Mouse (Mus musculus) CH12.LX (cell line): Measurements from ENCODE around the gene Tmem259. TPM values are rescaled to one million over a fixed set of nuclear protein-coding genes. Genes with fewer than 3 reads are reported as not detected.

Experiments used
- DNase-seq: peaks from one replicate; pipeline ENCODE4 v3.0.0-alpha.2; 2013; ENCODE audit errors: extremely low read depth
- H3K27ac ChIP-seq: 2 replicates; pipeline ENCODE4 v1.5.1; 2012; ENCODE audit warnings: low read depth, mild to moderate bottlenecking, control low read depth, moderate library complexity; ENCODE audit not compliant: insufficient read depth
- H3K27me3 ChIP-seq: replicated peaks from 2 replicates; pipeline ENCODE3; 2012; ENCODE audit warnings: inconsistent platforms
- H3K36me3 ChIP-seq, 2 experiments: replicated peaks in 1 of 2; 2 replicates each; pipeline versions ENCODE3 to v1.6.1; 2012; ENCODE audit warnings: inconsistent platforms in 1 of 2, low read length in 1 of 2, mild to moderate bottlenecking in 1 of 2, mixed read lengths in 1 of 2, moderate library complexity in 1 of 2; ENCODE audit not compliant: control insufficient read depth in 1 of 2, insufficient read depth in 1 of 2
- H3K4me1 ChIP-seq, 2 experiments: 2 replicates each; pipeline ENCODE4 v1.6.1; 2012; ENCODE audit warnings: inconsistent platforms in 1 of 2, moderate library complexity in 1 of 2; ENCODE audit not compliant: insufficient read depth in 2 of 2, control insufficient read depth in 1 of 2
- H3K4me2 ChIP-seq: 2 replicates; pipeline ENCODE4 v1.6.1; 2012; ENCODE audit warnings: low read depth, mild to moderate bottlenecking, control low read depth; ENCODE audit not compliant: poor library complexity, insufficient read depth, severe bottlenecking
- H3K4me3 ChIP-seq, 3 experiments: fragments of 150-350 bp in 1 of 3; sonication (generic) in 1 of 3; replicated peaks in 1 of 3; 2 replicates each; pipeline versions ENCODE3 to v1.5.1; 2011 to 2012; ENCODE audit warnings: low read depth in 2 of 3, low read length in 2 of 3, mild to moderate bottlenecking in 2 of 3, moderate library complexity in 2 of 3, control low read depth in 1 of 3, improper control_type of control experiment in 1 of 3, inconsistent platforms in 1 of 3, mixed read lengths in 1 of 3; ENCODE audit not compliant: poor library complexity in 1 of 3
- H3K79me2 ChIP-seq: replicated peaks from 2 replicates; pipeline ENCODE4 v1.6.1; 2012; ENCODE audit warnings: mild to moderate bottlenecking, moderate library complexity; ENCODE audit not compliant: control insufficient read depth, poor library complexity, insufficient read depth, severe bottlenecking; ENCODE audit errors: extremely low read depth
- H3K9ac ChIP-seq: 2 replicates; pipeline ENCODE4 v1.6.1; 2012; ENCODE audit warnings: low read depth, mild to moderate bottlenecking, control low read depth, moderate library complexity; ENCODE audit not compliant: insufficient read depth
- H3K9me3 ChIP-seq: replicated peaks from 2 replicates; pipeline ENCODE3; 2012; ENCODE audit warnings: low read length, inconsistent platforms, mixed read lengths
- BHLHE40 ChIP-seq: IDR thresholded peaks from 2 replicates; pipeline ENCODE4 v1.6.1; 2011; ENCODE audit warnings: mild to moderate bottlenecking, low read depth, low read length, improper control_type of control experiment
- E2F4 ChIP-seq: IDR thresholded peaks from 2 replicates; pipeline ENCODE4 v1.6.1; 2011; ENCODE audit warnings: low read depth, low read length, improper control_type of control experiment; ENCODE audit not compliant: insufficient replicate concordance
- ELF1 ChIP-seq: IDR thresholded peaks from 2 replicates; pipeline ENCODE4 v1.6.1; 2014; ENCODE audit warnings: low read depth, mild to moderate bottlenecking, inconsistent platforms, low read length, improper control_type of control experiment
- EP300 ChIP-seq: IDR thresholded peaks from 2 replicates; pipeline ENCODE4 v1.6.1; 2011; ENCODE audit warnings: low read length, improper control_type of control experiment
- ETS1 ChIP-seq: conservative IDR thresholded peaks from 2 replicates; pipeline ENCODE4 v1.6.1; 2012; ENCODE audit warnings: low read depth, mild to moderate bottlenecking, inconsistent platforms, low read length, improper control_type of control experiment, moderate library complexity
- GABPA ChIP-seq: IDR thresholded peaks from 2 replicates; pipeline ENCODE4 v1.6.1; 2012; ENCODE audit warnings: low read depth, low read length, improper control_type of control experiment, inconsistent platforms; ENCODE audit not compliant: insufficient replicate concordance
- JUN ChIP-seq: IDR thresholded peaks from 2 replicates; pipeline ENCODE4 v1.6.1; 2011; ENCODE audit warnings: low read depth, mild to moderate bottlenecking, low read length, improper control_type of control experiment, moderate library complexity; ENCODE audit not compliant: insufficient read depth
- JUND ChIP-seq: conservative IDR thresholded peaks from 2 replicates; pipeline ENCODE4 v1.6.1; 2011; ENCODE audit warnings: low read depth, low read length, improper control_type of control experiment
- KAT2A ChIP-seq: IDR thresholded peaks from 2 replicates; pipeline ENCODE4 v1.6.1; 2012; ENCODE audit warnings: low read length, improper control_type of control experiment, inconsistent platforms; ENCODE audit not compliant: insufficient replicate concordance
- MAZ ChIP-seq: IDR thresholded peaks from 2 replicates; pipeline ENCODE4 v1.6.1; 2012; ENCODE audit warnings: low read depth, mild to moderate bottlenecking, inconsistent platforms, low read length, improper control_type of control experiment, moderate library complexity
- MEF2A ChIP-seq: IDR thresholded peaks from 2 replicates; pipeline ENCODE4 v1.6.1; 2014; ENCODE audit warnings: low read depth, mild to moderate bottlenecking, inconsistent platforms, low read length, improper control_type of control experiment, borderline replicate concordance
- NELFE ChIP-seq: IDR thresholded peaks from 2 replicates; pipeline ENCODE4 v1.6.1; 2011; ENCODE audit warnings: low read depth, low read length, improper control_type of control experiment
- NRF1 ChIP-seq: IDR thresholded peaks from 2 replicates; pipeline ENCODE4 v1.6.1; 2014; ENCODE audit warnings: low read depth, mild to moderate bottlenecking, inconsistent platforms, low read length, improper control_type of control experiment, moderate library complexity
- POLR2AphosphoS2 ChIP-seq: IDR thresholded peaks from 2 replicates; pipeline ENCODE4 v1.6.1; 2011; ENCODE audit warnings: low read depth, low read length, improper control_type of control experiment
- RAD21 ChIP-seq: IDR thresholded peaks from 2 replicates; pipeline ENCODE4 v1.6.1; 2011; ENCODE audit warnings: low read depth, mild to moderate bottlenecking, low read length, improper control_type of control experiment, moderate library complexity
- RCOR1 ChIP-seq: conservative IDR thresholded peaks from 2 replicates; pipeline ENCODE4 v1.6.1; 2012; ENCODE audit warnings: low read depth, mild to moderate bottlenecking, inconsistent platforms, low read length, improper control_type of control experiment
- TCF12 ChIP-seq: IDR thresholded peaks from 2 replicates; pipeline ENCODE4 v1.6.1; 2014; ENCODE audit warnings: low read depth, mild to moderate bottlenecking, inconsistent platforms, low read length, improper control_type of control experiment
- UBTF ChIP-seq: IDR thresholded peaks from 2 replicates; pipeline ENCODE4 v1.6.1; 2012; ENCODE audit warnings: low read depth, mild to moderate bottlenecking, inconsistent platforms, low read length, improper control_type of control experiment, moderate library complexity
- USF1 ChIP-seq: IDR thresholded peaks from 2 replicates; pipeline ENCODE4 v1.6.1; 2014; ENCODE audit warnings: low read depth, mild to moderate bottlenecking, inconsistent platforms, low read length, improper control_type of control experiment
- USF2 ChIP-seq: conservative IDR thresholded peaks from 2 replicates; pipeline ENCODE4 v1.6.1; 2011; ENCODE audit warnings: low read depth, low read length, improper control_type of control experiment
- ZKSCAN1 ChIP-seq: IDR thresholded peaks from 2 replicates; pipeline ENCODE4 v1.6.1; 2012; ENCODE audit warnings: low read depth, inconsistent platforms, low read length, improper control_type of control experiment, borderline replicate concordance
- ZMIZ1 ChIP-seq: IDR thresholded peaks from 2 replicates; pipeline ENCODE4 v1.6.1; 2012; ENCODE audit warnings: low read depth, mild to moderate bottlenecking, inconsistent platforms, low read length, improper control_type of control experiment
- ZNF384 ChIP-seq: IDR thresholded peaks from 2 replicates; pipeline ENCODE4 v1.6.1; 2012; ENCODE audit warnings: low read depth, low read length, improper control_type of control experiment, inconsistent platforms
- dilution Hi-C: fragments of 300-500 bp; cut with MboI; formaldehyde crosslinking; loops from 2 replicates; pipeline ENCODE4 v1.14.3; 2020; ENCODE audit warnings: low sequenced_read_pairs; ENCODE audit not compliant: extremely low pct_unique_long_range_greater_than_20kb, extremely low pct_ligation_motif_present
- in situ Hi-C: fragments of 300-500 bp; cut with MboI; formaldehyde crosslinking; loops from 3 replicates; pipeline ENCODE4 v1.14.3; 2019; ENCODE audit warnings: low sequenced_read_pairs, low pct_ligation_motif_present, low pct_unique_long_range_greater_than_20kb, mixed read lengths
- polyA plus RNA-seq: library from polyadenylated mRNA; unstranded; fragments of >175 nt; gene quantifications from 2 replicates; pipeline ENCODE4 v1.2.1, GENCODE M21; 2012; ENCODE audit warnings: low read depth; ENCODE audit not compliant: insufficient read length
- total RNA-seq, 2 experiments: library from RNA; depleted of rRNA; stranded (reverse); fragments of 300-350 nt in 1 of 2; fragments of >200 nt in 1 of 2; gene quantifications; 2 replicates each; pipeline ENCODE4 v1.2.3; 2012 to 2014

The Tmem259 gene
- total and polyA plus RNA-seq, 3 experiments, result 50.1 to 84.2 (median 71.7) TPM

DNA sequence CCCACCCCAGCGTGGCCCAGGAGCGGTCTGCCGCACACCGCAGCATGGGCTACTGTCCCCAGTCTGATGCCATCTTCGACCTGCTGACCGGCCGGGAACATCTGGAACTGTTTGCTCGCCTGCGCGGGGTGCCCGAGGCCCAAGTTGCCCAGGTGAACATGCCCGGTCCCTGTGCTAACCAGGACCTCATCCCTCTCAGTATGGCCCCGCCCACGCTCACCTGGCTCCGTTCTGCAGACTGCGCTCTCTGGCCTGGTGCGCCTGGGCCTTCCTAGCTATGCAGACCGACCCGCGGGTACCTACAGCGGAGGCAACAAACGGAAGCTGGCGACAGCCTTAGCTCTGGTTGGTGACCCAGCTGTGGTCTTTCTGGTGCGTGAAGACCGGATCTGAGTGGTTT, 29.5 kb upstream of the Tmem259 start:
- dilution Hi-C loops, result no loop called here
- Histone ChIP-seq H3K79me2 (peaks cover 8% of the 10 kb centered on the region), H3K9ac (no peak overlapping the region), H3K4me1 (peaks cover 11 to 28% of the 10 kb centered on the region in 2 experiments), H3K27ac (no peak overlapping the region), H3K4me3 (no peak overlapping the region), H3K9me3 (no peaks in the 10 kb centered on the region), H3K27me3 (no peaks in the 10 kb centered on the region), H3K4me2 (no peak overlapping the region), H3K36me3 (peaks cover 38 to 72% of the 10 kb centered on the region in 2 experiments)
- no peak for DNase-seq
- TF ChIP-seq ZKSCAN1, result no peak
- TF ChIP-seq E2F4, result no peak
- TF ChIP-seq POLR2AphosphoS2, result no peak
- in situ Hi-C loops, result no loop called here

DNA sequence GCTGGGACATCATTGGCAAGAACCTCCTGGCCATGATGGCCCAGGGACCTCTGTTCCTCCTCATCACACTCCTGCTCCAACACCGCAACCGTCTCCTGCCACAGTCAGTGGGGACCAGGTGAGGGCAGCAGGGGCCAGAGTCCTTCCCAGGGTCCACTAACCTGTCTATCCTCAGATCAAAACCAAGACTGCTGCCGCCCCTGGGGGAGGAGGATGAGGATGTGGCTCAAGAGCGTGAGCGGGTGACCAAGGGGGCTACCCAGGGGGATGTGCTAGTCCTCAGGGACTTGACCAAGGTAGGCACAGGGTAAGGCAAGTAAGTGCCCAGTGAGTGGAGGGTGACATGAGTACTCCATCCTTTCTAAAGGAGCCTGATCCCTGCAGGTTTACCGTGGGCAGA, 27.6 kb upstream of the Tmem259 start:
- no peaks in the 10 kb centered on the region for H3K9me3 ChIP-seq
- no peak for DNase-seq
- dilution Hi-C loops, result no loop called here
- H3K9ac ChIP-seq, result no peak overlapping the region
- no peak overlapping the region for H3K27ac ChIP-seq
- in situ Hi-C loops, result no loop called here
- peaks cover 5 to 16% of the 10 kb centered on the region in 2 experiments for H3K4me1 ChIP-seq
- H3K4me2 ChIP-seq, result no peak overlapping the region
- H3K79me2 ChIP-seq, result no peaks in the 10 kb centered on the region
- peaks cover 51 to 85% of the 10 kb centered on the region in 2 experiments for H3K36me3 ChIP-seq
- no peak overlapping the region for H3K4me3 ChIP-seq
- TF ChIP-seq ZMIZ1 (no peak), USF2 (no peak), RAD21 (no peak), NRF1 (no peak), GABPA (no peak), BHLHE40 (no peak), RCOR1 (no peak), ZNF384 (no peak), ETS1 (no peak), JUND (no peak), NELFE (no peak), USF1 (no peak), JUN (no peak), TCF12 (no peak), MEF2A (no peak), ELF1 (no peak), UBTF (no peak), MAZ (no peak), KAT2A (no peak), EP300 (no peak)
- H3K27me3 ChIP-seq, result no peaks in the 10 kb centered on the region
